Mouse (Mus musculus) retina, adult 2 months (tissue): Measurements from ENCODE around the gene Ttc39b.

Source experiments
- DNase-seq: peaks from one replicate; pipeline ENCODE4 v3.0.0-alpha.2; 2012; ENCODE audit warnings: low read depth, low spot score

The Ttc39b gene

DNA sequence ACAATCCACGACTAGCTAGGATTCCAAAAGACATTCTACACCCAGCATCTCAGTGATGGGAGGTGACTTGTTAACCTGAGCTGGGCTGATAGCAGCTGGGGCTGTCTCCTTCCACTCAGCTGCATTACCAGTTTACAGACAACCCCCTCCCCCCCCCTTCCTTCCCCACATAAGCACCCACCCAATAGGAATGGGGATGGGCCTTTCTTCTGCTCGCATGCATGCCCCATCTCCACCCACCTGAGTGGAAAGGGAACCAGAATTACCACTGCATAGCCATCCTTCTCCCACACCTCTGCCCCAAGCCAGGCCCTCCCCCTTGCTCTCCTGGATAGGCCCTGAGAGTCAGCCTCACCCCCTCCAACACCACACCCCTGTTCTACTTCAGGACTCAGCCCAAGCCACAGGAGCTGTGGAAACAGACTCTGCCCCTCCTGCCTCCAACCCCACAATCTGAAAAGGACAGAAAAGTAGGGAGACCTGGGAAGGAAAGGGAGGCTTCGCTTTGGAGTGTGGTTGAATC is 6.2 kb downstream of the Ttc39b start:
- DNase-seq: no peak

DNA sequence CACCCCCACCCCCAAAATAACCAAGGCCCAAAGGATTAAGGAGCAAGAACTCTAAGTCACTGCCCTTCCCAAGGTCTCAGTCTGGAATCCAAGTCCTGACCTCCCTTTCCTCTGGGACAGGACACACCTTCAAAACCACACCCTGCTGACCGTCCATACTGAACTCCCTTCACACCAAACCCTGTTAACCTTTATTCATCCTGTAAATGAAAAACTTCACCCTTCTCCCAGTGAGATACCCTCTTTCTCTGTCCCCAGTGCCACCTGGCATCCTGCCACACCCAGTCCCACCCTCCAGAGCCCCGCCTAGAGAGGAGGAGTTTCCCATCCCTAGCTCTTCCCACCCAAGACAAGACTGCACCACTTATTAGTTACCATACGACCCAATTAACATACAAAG is 7.3 kb downstream of the Ttc39b start:
- DNase-seq: no peak

DNA sequence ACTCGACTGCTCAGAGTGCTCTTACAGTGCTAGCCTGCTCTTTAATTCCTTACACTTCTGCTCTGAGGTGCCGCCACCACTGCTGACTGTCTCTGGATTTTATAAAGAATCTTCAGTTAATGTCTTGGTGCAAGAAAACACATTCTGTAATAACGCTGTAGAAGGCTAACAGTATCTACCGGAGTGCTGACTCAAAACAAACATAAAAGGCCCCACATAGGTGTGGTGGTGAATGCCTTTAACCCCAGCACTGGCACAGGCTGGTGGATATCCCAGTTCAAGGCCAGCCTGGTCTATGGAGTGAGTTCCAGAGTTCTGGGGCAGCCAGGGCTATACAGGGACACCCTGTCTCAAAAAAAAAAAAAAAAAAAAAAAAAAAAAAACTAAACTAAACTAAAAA is 8.1 kb downstream of the Ttc39b start:
- DNase-seq: no peak

DNA sequence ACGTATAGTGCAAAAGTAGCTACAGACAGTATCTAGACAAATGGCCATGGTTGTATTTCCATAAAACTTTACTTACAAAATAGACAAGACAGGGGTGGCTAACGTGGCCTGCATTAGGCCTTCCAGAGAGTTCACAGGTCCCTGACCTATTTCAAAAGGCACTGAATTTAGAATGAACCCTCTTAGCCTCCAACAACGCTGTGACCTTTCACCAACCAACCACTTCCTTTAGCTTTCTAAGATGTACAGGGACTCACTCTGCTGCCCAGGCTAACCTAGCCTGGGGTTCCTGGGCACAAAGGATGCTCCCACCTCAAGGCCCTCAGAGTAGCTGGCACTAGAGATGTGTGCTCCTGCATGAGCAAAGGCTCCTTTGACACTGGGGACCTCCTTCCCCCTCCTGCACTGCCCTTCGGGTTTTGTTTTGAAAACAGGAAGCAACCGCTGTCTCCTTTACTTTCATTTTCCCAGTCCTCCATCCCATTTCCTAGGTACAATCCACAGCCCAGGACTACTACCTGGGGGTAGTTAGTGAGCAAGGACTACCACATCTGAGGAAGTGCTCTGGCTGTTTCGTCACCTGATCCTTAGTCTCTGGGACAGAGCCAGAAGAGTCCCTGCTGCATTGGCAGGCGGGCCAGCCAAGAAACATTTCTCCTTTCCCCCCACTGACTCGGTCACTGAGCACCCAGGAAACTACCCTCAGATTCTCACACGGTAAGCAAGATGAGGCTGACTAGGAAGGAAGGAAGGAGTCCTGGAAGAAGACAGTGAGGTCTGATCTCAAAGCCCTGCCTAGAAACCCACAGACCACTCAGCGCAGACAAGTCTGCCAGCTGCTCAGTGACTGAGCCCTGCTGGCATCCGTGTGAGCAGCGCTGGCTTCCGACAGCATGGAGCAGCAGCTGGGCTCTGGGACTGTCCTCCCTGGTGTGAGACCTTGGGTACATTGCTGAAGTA is 8.9 kb downstream of the Ttc39b start:
- no peak for DNase-seq

DNA sequence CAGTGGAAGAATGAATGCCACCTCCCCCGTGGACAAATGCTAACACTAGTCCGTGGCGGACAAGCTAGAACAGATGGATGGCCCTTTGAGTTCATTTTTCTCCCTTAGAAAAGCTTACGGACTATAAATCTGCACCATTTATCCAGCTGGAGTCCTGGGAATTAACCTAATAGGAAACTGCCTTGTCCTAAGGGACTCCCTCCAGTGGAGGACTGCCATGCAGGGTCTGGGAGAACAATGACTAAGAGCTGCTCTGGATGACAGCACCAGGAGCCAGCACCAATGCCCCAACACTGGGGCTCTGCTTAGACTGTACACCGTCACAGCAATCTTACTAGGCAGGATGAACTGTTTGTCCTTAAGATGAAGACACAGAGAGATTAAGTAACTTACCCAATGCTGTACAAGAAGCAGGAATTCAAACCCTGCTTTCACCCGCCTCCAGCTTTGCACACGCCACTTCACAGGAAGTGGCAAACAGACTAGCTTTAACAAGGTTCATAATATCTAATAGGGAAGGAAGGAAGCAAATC is 9.7 kb downstream of the Ttc39b start:
- no peak for DNase-seq

DNA sequence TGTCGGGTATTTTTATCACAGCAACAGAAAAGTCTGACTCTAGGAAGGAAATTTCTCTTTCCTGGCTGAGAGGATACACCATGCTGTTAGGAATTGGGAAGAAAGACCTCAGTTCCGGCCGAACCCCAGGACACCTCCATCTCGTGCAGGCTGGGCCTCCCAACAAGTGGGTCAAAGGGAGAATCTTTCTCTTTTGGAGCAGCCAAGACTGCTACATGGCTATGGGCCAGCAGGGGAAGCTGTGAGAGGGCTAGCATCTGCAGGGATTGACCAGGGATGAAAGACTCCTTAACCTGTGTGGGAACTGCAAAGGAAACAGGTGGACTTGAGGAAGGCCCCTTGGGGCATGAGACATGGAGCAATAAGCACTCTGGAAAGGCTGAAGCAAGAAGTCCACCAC is 11.7 kb downstream of the Ttc39b start:
- DNase-seq: no peak

DNA sequence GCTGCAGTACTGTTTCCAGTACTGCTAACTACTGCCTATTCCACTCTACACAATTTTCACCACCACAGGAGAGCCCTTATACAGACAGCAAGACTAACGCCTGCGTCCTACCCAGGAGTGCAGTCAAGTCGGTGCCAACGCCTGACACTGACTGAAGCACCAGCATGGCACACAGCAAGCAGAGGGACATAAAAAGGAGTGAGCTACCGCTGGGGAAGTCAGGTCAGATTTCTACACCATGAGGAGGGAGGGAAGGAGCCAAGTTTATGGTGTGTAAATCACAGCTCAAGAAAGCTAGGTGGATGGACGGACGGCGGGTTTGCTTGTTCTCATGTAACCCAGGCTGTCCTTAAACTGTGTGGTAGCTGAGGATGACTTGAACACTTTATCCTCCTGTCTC is 12.6 kb downstream of the Ttc39b start:
- DNase-seq: no peak

DNA sequence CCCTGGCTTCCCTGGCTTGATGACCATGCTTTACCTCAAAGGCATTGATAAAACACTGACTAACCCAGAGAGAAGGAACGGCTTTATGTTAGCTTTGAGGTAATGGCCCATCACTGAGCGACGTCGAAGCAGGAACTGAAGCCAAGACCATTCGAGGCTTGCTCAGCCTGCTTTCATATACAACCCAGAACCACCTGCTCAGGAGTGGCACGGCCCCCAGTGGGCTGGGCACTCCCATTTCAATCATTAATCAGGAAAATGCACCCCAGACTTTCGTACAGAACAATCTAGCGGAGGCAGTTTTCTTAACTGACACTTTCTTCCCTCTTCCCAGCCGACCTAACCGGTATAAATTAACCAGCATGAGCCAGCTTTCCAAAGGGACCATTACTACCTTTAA is 13.1 kb downstream of the Ttc39b start:
- DNase-seq: no peak

DNA sequence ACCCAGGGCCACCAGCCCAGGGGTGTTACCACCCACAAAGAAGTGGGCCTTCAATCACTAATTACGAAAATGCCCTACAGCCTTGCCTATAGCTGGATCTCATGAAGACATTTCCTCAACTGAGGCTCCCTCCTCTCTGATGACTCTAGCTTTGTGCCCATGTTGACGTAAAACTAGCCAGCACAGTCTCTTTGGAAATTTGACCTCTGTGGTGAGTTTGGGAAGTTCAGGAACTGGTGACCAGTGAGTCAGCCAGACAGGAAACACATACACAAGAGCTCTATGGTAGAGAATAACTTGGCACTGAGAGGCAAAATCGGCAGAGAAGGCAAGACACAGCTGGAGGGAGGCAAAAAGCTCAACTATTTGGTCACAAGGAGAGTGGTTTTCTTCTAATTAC is 15.1 kb downstream of the Ttc39b start:
- no peak for DNase-seq

DNA sequence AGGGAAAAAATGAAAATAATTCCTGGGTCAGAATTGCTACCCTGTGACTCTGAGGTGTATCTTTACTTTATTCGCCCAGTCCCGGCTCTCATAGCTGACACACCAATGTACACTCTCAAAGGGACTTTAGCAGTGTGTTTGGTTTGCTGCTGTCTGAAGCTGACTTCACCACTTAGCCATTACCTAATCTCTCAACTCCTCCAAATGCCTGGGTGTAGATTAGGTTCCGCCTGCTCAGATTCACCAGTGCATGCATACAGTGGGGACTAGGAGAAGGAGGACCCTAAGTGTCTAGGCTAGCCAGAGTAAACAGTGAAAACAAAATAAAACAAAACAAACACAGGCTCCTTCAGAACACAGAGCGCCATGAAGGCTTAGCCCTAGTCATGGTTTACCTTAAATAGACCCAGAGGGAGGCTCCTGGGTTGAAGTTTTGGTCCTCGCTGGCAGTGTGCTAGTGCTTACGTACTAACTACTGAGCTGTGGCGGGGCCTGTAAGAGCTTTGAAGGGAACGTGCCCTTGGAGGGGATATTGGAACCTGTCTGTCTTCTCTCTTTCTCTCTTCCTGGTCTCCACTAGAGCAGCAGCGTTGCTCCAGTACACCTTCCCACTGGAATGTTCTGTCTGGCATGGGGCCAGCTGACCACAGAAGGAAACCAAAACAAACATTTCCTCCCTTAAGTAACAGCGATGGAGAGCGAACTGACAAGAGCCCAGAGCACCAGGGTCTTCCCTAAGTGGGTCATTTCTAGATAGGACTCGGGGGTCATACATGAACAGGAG is 16.2 kb downstream of the Ttc39b start:
- no peak for DNase-seq

DNA sequence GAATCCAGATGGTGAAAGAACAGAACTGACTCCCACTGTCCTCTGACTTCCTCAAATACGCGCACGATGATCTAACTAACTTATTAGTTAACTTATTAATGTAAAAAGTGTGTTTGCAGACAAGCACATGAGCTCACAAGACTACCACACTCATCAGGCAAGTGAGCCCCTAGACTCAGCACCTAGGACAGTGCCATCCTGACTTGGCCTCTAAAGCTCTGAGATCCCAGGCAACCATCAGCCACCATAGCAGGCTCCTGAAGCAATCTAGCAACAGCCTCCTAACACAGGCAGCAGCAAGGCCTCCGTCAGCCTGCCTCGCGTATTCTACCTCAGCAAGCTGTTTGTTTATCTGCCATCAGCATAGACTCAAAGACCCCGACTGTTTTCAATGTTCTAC is 17.2 kb downstream of the Ttc39b start:
- no peak for DNase-seq

DNA sequence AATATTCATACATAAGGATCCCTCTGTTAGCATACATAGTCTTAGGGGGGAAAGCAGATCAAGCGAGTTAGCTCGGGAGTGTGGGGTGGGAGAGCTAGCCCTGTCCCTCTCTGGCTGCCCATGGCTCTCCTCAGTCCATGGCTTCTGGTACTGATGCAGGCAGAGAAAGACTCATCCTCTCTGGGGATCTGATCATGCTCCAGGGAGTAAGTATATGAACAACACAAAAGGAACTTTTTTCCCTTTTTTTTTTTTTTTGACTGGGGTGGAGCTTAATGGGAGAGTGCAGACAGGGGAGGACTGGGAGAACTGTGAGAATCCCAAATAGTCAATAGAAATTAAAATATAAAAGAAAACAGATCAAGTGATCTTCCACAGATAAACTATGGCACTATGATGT is 19.0 kb downstream of the Ttc39b start:
- no peak for DNase-seq

DNA sequence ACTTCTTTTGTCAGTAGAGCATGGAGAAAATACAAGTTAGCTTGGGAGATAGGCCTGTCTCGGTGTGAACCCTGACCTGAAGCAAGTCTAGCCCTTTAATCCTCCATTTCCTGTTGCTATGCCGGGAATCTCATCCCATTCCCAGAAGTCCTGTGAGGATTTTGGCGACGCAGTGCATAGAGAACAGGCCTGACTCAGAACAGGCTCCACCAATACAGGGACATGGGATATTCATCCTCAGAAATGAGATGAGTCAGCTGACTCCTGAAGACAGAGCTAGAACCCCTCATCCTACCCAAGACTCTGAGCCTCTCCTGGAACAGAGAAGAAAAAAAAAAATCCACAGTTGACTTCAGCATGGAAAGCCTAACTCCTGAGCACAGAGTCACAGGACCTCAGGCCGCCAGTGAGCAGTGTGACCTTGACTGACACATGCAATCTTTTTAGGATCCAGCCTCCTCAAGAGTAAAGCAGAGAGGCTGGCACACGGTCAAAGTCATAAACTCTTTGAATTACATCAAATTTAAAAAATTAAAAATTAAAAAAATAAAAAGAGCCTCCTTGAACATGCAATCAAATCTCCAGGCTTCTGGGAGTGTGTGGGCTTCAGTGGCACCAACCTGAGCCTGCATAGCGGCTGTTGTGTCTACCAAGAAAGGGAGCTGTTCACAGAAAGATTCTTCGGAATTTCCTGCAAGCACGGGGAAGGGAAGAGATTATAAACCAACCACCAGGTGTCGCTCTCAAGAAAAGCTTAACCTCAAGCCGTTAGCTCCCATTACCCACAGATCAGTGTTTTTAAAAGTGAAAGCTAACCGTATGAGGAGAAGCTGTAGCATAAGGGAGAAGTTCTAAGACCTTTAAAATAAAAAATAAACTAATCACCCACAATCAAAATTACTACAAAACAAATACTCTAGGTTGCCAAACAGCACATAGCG is 20.9 kb downstream of the Ttc39b start:
- peak; percentile 63 for DNase-seq

DNA sequence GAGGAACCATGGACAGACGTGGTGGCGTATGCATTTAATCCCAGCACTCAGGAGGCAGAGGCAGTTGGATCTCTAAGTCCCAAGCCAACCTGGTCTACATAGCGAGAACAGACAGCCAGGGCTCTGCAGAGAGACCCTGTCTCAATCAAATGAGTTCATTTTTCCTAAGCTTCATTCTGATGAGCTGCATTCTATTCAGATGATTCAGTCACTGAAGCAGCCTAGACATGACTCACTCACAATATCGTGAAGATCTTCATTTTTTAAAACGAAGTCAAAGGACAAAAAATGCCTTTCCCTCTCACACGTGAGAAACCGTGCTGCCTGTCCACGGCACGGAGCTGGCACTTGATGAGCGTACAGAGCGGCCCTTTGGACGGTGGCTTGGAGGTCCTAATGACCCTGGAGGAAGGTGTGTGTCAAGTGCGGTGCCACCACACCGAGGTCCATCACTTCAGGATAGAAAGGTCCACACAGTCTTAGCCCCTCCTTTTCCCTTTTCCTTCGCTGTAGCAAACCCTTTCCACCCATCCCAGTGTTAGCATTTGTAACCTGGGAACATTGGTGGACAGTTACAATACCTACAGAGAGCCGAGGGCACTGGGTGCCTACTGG is 21.8 kb downstream of the Ttc39b start:
- no peak for DNase-seq

DNA sequence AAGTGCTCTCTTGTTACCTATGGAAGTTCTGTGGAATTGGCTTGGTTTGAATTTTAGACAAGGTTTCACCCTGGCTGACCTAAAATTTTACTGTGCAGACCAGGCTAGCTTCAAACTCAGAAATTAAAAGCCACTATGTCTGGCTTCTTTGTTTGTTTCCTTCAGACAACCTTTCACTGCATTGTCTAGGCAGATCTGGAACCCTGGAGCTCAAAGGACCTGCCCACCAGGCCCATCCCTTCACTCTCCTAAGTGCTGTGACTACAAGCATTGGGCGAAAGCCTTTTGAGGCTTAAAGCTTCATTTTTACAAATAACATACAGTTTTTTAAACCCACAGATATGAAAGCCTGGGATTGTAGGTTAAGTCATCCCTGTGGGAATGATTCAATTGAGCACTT is 22.3 kb downstream of the Ttc39b start:
- no peak for DNase-seq

DNA sequence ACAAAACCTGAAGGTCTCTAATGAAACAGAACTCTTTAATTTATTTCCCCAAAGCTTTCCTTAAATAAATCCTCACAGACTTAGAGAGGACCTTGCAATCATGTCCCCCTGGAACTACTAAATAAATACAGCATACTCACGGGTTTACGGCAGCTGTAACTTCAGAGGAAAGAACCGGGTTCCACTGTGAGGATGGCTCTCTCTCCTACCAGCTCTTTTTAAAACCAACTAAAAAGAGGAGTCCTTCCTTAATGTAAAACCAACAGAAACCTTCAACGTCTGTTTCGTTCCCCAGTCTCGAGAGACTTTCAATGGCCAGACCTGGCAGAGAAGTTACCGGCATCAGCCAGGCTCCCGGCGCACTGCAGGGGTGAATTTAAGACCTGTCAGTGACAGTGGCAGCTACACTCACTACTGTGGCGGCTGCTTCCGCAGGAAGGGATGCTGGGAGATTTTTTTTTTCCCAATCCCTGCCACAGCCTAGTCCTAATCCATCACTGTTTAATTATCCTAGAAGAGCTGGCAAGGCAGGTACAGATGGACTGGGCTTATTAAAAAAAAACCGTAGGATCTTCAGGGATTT is 39.2 kb downstream of the Ttc39b start:
- DNase-seq: no peak

DNA sequence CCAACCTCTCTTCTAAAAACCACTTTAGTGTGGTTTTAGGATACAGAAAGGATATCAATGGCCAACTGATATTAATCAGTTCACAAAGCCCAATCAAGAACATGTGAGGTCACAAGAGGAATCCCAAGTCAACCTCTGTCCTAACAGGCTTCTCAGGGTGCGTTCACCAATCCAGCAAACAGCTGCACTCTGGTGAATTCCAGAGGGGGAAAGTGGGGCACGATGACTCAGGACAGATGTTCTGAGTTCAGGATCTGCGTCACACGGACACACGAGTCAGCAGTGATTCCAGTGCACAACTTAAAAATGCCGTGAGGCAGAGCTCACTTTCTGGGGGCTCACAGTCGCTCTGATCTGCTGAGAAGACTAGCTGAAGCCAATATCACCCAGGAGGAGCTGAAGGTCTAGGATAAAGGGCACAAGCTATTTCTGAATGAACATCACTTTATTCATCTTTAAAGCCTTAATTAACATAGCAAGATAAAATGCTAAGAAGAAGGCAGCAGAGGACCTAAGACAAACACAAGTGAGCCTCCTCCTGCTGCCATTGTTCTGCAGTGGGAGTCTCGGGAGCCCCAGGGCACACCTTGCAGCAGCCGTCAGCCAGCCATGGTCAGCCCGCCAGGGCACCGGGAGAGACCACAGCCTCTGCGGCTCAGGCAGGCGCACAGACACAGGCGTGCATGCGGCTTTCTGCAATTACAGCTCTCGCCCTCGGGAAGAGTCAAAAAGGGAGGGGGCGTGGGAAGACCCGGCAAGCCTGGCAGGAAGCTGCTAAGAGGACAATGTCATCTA is 39.9 kb downstream of the Ttc39b start:
- no peak for DNase-seq

DNA sequence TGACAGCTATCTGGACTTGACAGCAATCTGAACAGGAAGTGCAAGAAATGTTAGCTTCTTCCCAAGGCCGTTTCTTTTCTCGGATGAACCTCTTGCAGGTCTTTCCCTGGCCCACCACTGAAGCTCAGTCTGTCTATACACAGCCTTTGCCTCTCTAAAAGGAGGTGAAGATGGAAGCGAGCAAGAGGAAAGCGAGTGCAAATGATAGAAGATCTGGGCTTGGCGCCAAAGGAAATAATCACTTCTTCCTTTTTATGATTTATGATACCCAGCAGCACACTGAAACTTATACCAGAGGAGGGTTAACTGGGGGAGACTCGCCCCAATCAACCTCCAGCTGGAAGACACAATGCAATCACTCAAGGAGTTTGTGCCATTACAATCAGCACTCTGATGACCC is 41.6 kb downstream of the Ttc39b start:
- no peak for DNase-seq

DNA sequence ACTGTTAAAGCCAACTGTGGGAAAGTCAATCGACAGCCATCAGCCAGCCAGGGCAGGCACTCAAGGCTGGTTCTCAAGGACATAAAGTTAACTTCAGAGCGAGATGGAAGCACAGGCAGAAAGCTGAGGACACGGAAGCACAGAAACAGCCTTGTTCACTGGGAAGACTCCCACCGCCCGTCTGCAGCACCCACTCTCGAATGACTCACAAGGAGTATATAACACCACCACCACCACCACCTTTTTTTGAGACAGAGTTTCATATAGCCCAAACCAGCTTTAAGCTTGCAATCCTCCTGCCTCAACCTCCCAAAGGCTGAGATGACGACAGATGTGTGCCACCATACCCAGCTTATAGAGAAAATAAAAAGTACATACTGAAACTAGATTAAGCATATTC is 44.8 kb downstream of the Ttc39b start:
- DNase-seq: no peak

DNA sequence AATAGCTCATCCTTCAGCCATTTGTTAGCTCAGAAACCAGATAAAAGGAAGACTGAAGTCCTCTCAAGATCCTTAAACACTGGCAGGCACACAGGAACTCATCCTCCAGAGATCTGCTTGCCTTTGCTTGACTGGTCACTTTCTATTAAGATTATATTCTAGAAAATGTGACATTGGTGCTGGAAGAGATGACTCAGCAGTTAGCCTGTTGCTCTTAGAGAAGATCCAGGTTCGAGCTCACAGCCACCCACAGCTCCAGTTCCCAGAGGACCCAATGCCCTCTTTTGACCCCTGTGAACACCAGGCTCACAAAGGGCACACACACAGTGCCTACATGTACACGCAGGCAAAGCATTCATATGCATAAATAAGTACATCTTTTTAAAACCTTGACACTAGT is 49.8 kb downstream of the Ttc39b start:
- DNase-seq: no peak
